Mouse (Mus musculus) c-Kit-positive CD71-positive TER-119-positive erythroid progenitor cells, embryonic 14.5 days (primary cell): ENCODE measurements around the gene Aacs.

Experiments
- DNase-seq: peaks from one replicate; pipeline ENCODE4 v3.0.0-alpha.2; 2013; ENCODE audit warnings: low spot score

Aacs gene

DNA sequence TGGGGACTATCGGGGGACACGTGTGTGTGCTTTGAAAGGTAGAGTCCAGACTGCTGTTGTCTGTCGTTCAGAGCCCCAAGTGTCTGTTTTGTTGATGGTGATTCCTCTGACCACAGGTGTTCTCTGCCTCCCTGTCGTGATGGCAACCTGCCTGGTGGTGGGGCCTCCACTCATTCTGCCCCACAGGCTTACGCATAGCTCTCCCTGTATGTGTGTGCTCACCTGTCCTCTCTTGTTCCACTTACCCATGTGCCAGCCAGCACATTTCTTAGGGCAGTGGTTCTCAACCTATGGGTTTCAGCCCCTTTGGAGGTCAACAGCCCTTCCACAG lies 17.4 kb downstream of the Aacs start:
- DNase-seq, result no peak

- DNase-seq, result no peak
Measured at GRCm38 (mm10) chr5:125495655-125496054, 20.0 kb downstream of the Aacs start.

DNA sequence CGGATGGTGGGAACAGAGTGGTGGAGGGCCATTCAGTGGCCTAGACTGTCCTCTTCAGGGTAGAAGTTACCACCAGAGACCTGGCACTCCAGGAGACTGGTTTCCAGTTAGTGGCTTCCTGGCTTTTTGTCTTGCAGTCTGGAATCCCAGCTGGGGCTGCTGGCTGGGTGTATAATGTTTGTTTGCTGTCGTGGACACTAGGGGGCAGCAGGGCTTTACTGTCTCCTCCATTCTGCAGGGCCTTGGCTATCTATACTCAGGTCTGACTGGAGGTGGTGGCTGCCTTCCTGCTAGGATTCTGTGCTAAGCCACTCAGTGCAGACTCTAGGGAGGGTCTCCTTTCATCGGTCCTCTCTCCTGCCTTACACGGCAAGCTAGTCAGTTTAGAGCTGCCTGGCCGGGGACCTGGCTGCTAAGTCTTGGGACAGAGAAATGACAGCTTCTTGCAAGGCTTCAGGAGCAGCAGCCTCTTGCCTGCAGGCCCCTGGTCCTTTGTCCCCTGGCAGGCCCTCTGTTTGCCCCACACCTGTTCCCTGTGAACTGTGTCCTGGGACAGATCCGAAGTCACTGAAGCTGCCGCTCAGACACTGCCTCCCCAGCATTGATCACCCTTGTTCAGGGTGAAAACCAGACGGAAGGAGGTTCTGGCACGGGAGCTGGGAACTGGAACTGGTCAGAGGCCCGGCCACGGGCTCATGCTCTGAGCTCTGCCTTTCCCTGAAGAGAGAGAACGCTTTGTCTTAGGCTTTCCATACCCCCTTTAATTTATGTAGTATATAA lies 22.4 kb downstream of the Aacs start:
- peak; percentile 49 for DNase-seq

GRCm38 (mm10) chr5:125501505-125501904 lies 25.9 kb downstream of the Aacs start:
- no peak for DNase-seq

GRCm38 (mm10) chr5:125502186-125502585 lies 26.6 kb downstream of the Aacs start:
- no peak for DNase-seq

GRCm38 (mm10) chr5:125503628-125504027 lies 28.0 kb downstream of the Aacs start:
- no peak for DNase-seq

- no peak for DNase-seq
Measured at GRCm38 (mm10) chr5:125504692-125505091, 29.1 kb downstream of the Aacs start.

GRCm38 (mm10) chr5:125505968-125506367 lies 30.4 kb downstream of the Aacs start:
- no peak for DNase-seq

DNA sequence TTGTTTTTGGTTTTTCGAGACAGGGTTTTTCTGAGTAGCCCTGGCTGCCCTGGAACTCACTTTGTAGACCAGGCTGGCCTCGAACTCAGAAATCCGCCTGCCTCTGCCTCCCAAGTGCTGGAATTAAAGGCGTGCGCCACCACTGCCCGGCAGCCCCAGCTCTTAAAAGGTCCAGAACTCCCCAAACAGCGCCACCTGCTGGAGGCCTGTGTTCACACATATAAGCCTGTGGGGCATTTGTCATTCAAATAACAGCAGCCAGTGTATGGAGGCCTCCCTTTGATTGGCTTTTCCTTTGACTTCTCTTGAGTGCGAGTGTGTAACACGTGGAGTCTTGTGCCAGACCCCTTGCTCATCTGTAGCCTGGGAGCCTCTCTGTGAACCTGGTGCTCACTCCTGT lies 32.0 kb downstream of the Aacs start:
- no peak for DNase-seq

- DNase-seq, result no peak
Measured at GRCm38 (mm10) chr5:125508006-125508405, 32.4 kb downstream of the Aacs start.

- peak; percentile 62 for DNase-seq
Measured at GRCm38 (mm10) chr5:125509541-125509940, 33.9 kb downstream of the Aacs start.

- DNase-seq, result no peak
Measured at GRCm38 (mm10) chr5:125515006-125515405, 39.4 kb downstream of the Aacs start.

GRCm38 (mm10) chr5:125518640-125519039 lies 43.0 kb downstream of the Aacs start:
- DNase-seq, result peak; percentile 15

DNA sequence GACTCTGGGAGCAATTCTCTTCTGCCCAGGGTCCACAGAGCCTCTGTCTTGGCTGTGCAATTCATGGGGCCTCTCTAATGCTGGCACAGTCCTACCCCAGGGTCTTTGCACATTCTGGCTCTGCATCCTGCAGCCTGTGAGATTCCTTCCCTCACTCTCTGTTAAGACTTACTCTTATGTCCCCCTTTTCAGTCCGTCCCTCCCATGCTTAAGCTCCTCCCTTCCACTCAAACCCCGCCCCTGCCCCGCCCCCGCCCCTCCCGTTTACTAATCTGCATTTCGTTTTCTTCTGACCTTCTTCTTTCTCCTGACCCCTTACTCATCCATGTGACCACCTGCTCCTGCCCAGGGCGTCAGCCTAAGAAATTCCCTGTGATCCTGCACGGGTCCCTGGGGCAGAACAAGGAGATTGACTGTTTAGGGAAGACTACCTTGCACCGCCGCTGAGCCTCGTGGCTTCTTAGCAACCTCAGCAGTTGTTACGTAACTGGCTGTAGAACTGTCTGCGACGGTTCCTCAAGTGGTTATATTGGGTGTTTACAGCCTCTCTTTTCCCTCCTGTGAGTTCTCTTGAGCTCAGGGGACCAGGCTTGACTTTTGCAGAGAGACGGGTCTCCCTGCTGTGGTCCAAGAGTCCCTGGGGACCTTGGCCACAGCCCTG lies 45.4 kb downstream of the Aacs start:
- DNase-seq, result peak; percentile 17

GRCm38 (mm10) chr5:125523361-125523760 lies 47.7 kb downstream of the Aacs start:
- DNase-seq, result no peak

GRCm38 (mm10) chr5:125525516-125525915 lies 49.9 kb downstream of the Aacs start:
- DNase-seq, result no peak

- peak; percentile 45 for DNase-seq
Measured at GRCm38 (mm10) chr5:125526464-125526863, 50.9 kb downstream of the Aacs start.

GRCm38 (mm10) chr5:125529109-125529508 lies 53.5 kb downstream of the Aacs start:
- DNase-seq, result peak; percentile 35

DNA sequence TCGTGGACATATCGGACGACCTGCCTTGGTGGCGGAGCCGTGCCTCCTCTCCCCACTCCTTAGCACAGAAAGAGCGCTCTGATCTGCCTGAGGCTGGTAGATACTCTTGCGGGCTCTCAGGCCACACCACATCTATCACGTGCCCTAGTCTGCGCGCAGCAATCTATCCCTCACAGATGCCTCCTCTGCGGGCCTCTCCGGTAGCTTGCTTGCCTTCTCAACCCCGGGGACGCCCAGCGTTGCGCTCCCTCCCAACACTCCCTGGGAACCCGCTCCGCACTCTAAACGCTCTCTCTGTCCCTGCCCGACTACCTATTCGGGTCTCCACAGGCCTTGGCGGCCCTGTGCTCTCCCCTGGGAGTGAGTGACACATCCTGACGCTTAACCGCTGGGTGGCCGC lies 56.0 kb downstream of the Aacs start, which contains the start of gene Tmem132b:
TSS of gene Tmem132b (plus strand) at position 141 of the 400 bp plus-strand sequence.
- DNase-seq, result no peak

DNA sequence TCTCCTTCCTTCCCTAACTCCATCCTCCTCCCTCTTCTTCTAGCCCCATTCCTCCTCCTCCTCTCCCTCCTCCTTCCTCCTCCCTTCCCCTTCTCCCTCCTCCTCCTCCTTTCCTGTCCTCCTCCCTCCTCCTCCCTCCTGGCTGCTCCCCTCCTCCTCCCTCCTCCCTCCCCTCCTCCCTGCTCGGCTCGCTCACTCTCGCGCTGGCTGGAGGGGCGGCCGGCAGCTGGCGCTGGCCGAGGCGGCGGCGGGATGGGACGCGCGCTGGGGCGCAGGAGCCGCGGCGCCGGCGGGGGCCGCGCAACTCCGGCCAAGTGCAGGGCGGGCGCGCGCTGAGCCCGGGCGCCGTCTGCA lies 56.6 kb downstream of the Aacs start:
- no peak for DNase-seq

GRCm38 (mm10) chr5:125532545-125533224 lies 57.1 kb downstream of the Aacs start:
- no peak for DNase-seq

- no peak for DNase-seq
Measured at GRCm38 (mm10) chr5:125533225-125533900, 57.7 kb downstream of the Aacs start.
